Mouse (Mus musculus): Measurements from ENCODE around the gene E030018B13Rik. TPM values are rescaled to one million over a fixed set of nuclear protein-coding genes. Genes with fewer than 3 reads are reported as not detected.

E030018B13Rik gene
- polyA plus RNA-seq, 2 experiments, result not detected

DNA sequence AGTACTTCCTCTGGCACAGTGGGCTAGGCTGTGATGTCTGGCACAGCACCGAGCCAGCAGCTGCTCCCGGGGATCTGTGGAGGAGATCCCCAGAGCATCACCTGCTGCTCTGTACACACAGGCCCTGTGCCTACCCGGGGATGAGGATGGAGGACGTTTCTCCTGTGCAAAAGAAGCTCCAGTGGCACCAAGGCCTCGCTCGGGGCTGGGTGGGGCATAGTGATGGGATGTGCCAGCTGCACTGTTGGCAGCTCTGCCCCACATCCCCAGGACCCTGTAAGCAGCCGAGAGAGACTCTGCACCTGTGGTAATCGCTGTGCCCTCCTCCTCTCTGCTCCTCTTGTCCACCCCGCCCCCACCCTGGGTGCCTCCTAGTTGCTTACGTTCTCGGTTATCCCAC, 15.3 kb upstream of the E030018B13Rik start:
- Histone ChIP-seq H3K4me2 (ENCODE audit: low read depth) (no peak overlapping the region), H3K4me1 (replicated peaks; ENCODE audit: control insufficient read depth in 2 of 2, insufficient read depth in 2 of 2, low read length in 1 of 2) (peaks cover 26 to 33% of the 10 kb centered on the region in 2 experiments), H3K9me3 (ENCODE audit: control insufficient read depth, low read length) (no peaks in the 10 kb centered on the region), H3K4me3 (ENCODE audit: insufficient read depth in 1 of 2, low read depth in 2 of 2, low read length in 2 of 2) (no peak overlapping the region), H3K27me3 (ENCODE audit: control insufficient read depth, insufficient read depth, low read length) (no peaks in the 10 kb centered on the region), H3K9ac (replicated peaks) (no peak overlapping the region), H3K27ac (no peak overlapping the region), H3K36me3 (replicated peaks; ENCODE audit: control insufficient read depth, insufficient read depth, low read depth) (no peaks in the 10 kb centered on the region)
- no peak for DNase-seq (ENCODE audit: low read depth in 3 of 3, low spot score in 3 of 3)
- WGBS (ENCODE audit: insufficient replicate concordance), result 71% methylated on average over 11 of the region's 11 CpGs
- no peak for ATAC-seq (ENCODE audit: insufficient read depth)
- TF ChIP-seq EP300 (IDR thresholded peaks at IDR 0.05; ENCODE audit: low read depth) (no peak), CTCF (IDR thresholded peaks at IDR 0.05; ENCODE audit: low read depth) (no peak)

DNA sequence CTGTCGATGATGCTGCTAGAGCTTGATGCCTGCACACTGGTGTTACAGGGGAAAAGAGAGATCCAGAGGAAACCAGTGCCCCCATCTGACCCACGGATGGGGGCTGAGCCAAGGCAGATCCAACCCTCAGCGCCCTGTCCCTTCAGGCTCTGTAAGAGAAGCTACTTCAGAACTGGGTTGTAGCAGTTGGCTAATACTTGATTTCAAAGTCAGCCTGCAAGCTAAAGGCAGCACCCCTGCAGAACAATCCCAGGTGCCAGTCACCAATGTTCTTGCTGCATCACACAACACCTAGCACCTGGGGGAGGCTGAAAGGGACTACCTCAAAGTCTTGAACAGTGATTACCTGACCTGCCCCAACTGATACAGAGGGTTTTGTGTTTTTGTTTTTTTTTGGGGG, 14.7 kb upstream of the E030018B13Rik start:
- DNase-seq (ENCODE audit: low read depth in 3 of 3, low spot score in 3 of 3), result no peak
- Histone ChIP-seq H3K4me1 (replicated peaks; ENCODE audit: control insufficient read depth in 2 of 2, insufficient read depth in 2 of 2, low read length in 1 of 2) (peaks cover 23 to 34% of the 10 kb centered on the region in 2 experiments), H3K4me3 (ENCODE audit: insufficient read depth in 1 of 2, low read depth in 2 of 2, low read length in 2 of 2) (no peak overlapping the region), H3K36me3 (replicated peaks; ENCODE audit: control insufficient read depth, insufficient read depth, low read depth) (no peaks in the 10 kb centered on the region), H3K27me3 (ENCODE audit: control insufficient read depth, insufficient read depth, low read length) (no peaks in the 10 kb centered on the region), H3K27ac (no peak overlapping the region), H3K4me2 (ENCODE audit: low read depth) (no peak overlapping the region), H3K9me3 (ENCODE audit: control insufficient read depth, low read length) (no peaks in the 10 kb centered on the region), H3K9ac (replicated peaks) (no peak overlapping the region)
- TF ChIP-seq CTCF (IDR thresholded peaks at IDR 0.05; ENCODE audit: low read depth), result no peak
- TF ChIP-seq EP300 (IDR thresholded peaks at IDR 0.05; ENCODE audit: low read depth), result no peak
- 73% methylated on average over 3 of the region's 3 CpGs for WGBS (ENCODE audit: insufficient replicate concordance)
- no peak for ATAC-seq (ENCODE audit: insufficient read depth)

DNA sequence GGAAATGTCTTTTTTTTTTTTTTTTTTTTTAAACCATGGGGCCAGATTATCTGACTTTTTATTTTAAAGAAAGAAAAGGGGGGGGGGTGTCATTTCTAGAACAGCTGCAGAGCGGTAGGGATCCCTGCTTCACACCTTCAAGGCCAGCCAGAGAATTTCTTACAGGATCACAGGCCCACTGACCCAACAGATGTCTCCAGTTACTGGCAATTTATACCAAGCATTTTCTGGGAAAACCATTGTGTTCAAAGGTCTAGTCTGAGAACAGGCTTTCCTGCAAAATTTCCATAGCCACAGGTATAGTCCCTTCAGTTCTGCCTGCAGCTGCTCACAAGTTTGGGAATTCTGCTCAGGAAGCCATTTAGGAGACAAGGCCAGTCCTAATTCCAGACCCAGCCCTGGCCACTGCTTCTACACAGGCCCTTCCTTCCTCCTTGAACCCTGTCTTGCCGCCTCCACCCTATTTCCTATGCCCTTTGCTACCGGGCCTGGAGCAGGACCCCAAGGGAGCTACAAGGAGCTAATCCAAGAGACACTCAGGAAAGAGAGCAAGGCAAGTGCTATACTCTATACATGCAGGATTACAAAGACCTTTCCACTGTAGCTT, 13.9 kb upstream of the E030018B13Rik start:
- Histone ChIP-seq H3K36me3 (replicated peaks; ENCODE audit: control insufficient read depth, insufficient read depth, low read depth) (no peaks in the 10 kb centered on the region), H3K4me1 (replicated peaks; ENCODE audit: control insufficient read depth in 2 of 2, insufficient read depth in 2 of 2, low read length in 1 of 2) (peaks cover 15 to 28% of the 10 kb centered on the region in 2 experiments), H3K4me2 (ENCODE audit: low read depth) (no peak overlapping the region), H3K27me3 (ENCODE audit: control insufficient read depth, insufficient read depth, low read length) (no peaks in the 10 kb centered on the region), H3K9ac (replicated peaks) (no peak overlapping the region), H3K27ac (no peak overlapping the region), H3K4me3 (ENCODE audit: insufficient read depth in 1 of 2, low read depth in 2 of 2, low read length in 2 of 2) (no peak overlapping the region), H3K9me3 (ENCODE audit: control insufficient read depth, low read length) (no peaks in the 10 kb centered on the region)
- 59% methylated on average over 3 of the region's 3 CpGs for WGBS (ENCODE audit: insufficient replicate concordance)
- ATAC-seq (ENCODE audit: insufficient read depth) (no peak), DNase-seq (ENCODE audit: low read depth in 3 of 3, low spot score in 3 of 3) (no peak)
- no peak for TF ChIP-seq EP300 (IDR thresholded peaks at IDR 0.05; ENCODE audit: low read depth)
- no peak for TF ChIP-seq CTCF (IDR thresholded peaks at IDR 0.05; ENCODE audit: low read depth)

DNA sequence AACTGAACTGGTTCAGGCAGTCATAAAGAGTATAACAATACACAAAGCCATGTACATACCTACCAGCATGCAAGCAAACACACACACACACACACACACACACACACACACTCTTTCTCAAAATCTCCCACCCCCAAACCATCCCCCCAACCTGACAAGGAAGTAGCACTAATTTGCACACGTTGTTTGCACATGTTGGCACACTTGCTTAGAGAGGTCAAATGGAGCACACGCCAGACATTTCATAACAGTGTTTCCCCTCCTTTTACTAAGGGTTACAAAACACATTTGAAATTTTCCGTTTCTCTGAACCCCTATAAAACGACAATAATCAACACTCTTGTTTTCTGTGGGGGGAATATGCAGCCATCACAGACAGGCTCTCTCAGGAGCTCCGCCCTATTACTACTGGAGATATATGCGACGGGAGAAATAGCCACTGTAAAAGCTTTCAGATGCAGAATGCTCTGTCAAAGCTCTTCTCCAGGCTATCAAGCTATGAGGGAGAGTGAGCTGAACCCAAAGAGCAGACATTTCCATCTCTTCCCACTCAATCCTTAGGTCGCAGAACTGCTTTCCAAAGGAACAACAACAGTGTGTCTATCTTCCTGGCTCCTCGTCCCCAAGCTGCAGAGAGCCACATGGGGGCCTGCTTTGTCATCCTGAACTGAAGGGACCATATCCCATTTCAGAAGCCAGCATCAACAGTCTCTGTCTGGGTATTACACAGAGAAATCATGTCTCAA, 12.8 kb upstream of the E030018B13Rik start:
- no peaks in the 10 kb centered on the region for H3K9me3 ChIP-seq (ENCODE audit: control insufficient read depth, low read length)
- WGBS (ENCODE audit: insufficient replicate concordance), result 47% methylated on average over 9 of the region's 9 CpGs
- peaks cover 19 to 38% of the 10 kb centered on the region in 2 experiments for H3K4me1 ChIP-seq (replicated peaks; ENCODE audit: control insufficient read depth in 2 of 2, insufficient read depth in 2 of 2, low read length in 1 of 2)
- no peaks in the 10 kb centered on the region for H3K36me3 ChIP-seq (replicated peaks; ENCODE audit: control insufficient read depth, insufficient read depth, low read depth)
- H3K4me3 ChIP-seq (ENCODE audit: insufficient read depth in 1 of 2, low read depth in 2 of 2, low read length in 2 of 2), result no peak overlapping the region
- H3K9ac ChIP-seq (replicated peaks), result no peak overlapping the region
- H3K4me2 ChIP-seq (ENCODE audit: low read depth), result no peak overlapping the region
- no peaks in the 10 kb centered on the region for H3K27me3 ChIP-seq (ENCODE audit: control insufficient read depth, insufficient read depth, low read length)
- no peak for TF ChIP-seq CTCF (IDR thresholded peaks at IDR 0.05; ENCODE audit: low read depth)
- no peak for TF ChIP-seq EP300 (IDR thresholded peaks at IDR 0.05; ENCODE audit: low read depth)
- ATAC-seq (ENCODE audit: insufficient read depth) (no peak), DNase-seq (ENCODE audit: low read depth in 3 of 3, low spot score in 3 of 3) (no peak)
- no peak overlapping the region for H3K27ac ChIP-seq

DNA sequence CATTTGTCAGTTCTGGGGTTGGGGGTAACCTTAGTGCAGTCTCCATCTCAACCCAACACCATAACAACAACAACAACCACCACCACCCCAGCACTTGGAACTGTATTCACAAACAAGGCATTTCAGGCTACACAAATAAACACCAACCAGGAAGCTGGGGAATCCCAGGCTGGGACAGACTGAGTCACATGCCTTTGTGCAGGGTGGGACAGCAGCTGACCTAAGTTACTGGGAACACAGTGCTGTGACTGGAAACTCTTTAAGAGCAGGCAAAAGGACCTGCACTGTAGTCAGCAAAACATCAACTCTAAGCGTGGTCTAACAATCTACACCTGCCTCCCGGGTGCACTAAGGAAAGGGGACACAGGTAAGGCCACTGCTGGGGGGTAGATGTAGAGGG, 11.5 kb upstream of the E030018B13Rik start:
- Histone ChIP-seq H3K9ac (replicated peaks) (no peak overlapping the region; the same call in 1 of the 2 replicates), H3K4me2 (ENCODE audit: low read depth) (no peak overlapping the region; the same call in 1 of the 2 replicates), H3K4me3 (ENCODE audit: insufficient read depth in 1 of 2, low read depth in 2 of 2, low read length in 2 of 2) (no peak overlapping the region), H3K36me3 (replicated peaks; ENCODE audit: control insufficient read depth, insufficient read depth, low read depth) (no peaks in the 10 kb centered on the region), H3K9me3 (ENCODE audit: control insufficient read depth, low read length) (no peaks in the 10 kb centered on the region), H3K27me3 (ENCODE audit: control insufficient read depth, insufficient read depth, low read length) (no peaks in the 10 kb centered on the region), H3K4me1 (replicated peaks; ENCODE audit: control insufficient read depth in 2 of 2, insufficient read depth in 2 of 2, low read length in 1 of 2) (peaks cover 21 to 42% of the 10 kb centered on the region in 2 experiments), H3K27ac (no peak overlapping the region)
- TF ChIP-seq EP300 (IDR thresholded peaks at IDR 0.05; ENCODE audit: low read depth) (no peak), CTCF (IDR thresholded peaks at IDR 0.05; ENCODE audit: low read depth) (no peak)
- 58% methylated on average over 2 of the region's 2 CpGs for WGBS (ENCODE audit: insufficient replicate concordance)
- ATAC-seq (ENCODE audit: insufficient read depth) (0 out of 2 replicates have a peak, but pooled peaks have one; percentile 21), DNase-seq (ENCODE audit: low read depth in 3 of 3, low spot score in 3 of 3) (no peak)

Data from liver, embryonic 14.5 days (tissue).